Mouse (Mus musculus) spleen, postnatal 14 days (tissue): Measurements from ENCODE around the gene Adcyap1r1.

Experiments
- DNase-seq, 2 experiments: peaks; one replicate each; pipeline ENCODE4 v3.0.0; 2021 to 2022; ENCODE audit warnings: low spot score in 2 of 2

Adcyap1r1 gene

GRCm38 (mm10) chr6:55448976-55449678 lies 2.7 kb upstream of the Adcyap1r1 start:
- no peak for DNase-seq

GRCm38 (mm10) chr6:55452381-55452780 lies 603 bp downstream of the Adcyap1r1 start:
- no peak for DNase-seq

GRCm38 (mm10) chr6:55453548-55453947 lies 1.8 kb downstream of the Adcyap1r1 start:
- DNase-seq: no peak

GRCm38 (mm10) chr6:55455641-55456040 lies 3.9 kb downstream of the Adcyap1r1 start:
- DNase-seq: no peak

GRCm38 (mm10) chr6:55457727-55458126 lies 5.9 kb downstream of the Adcyap1r1 start:
- no peak for DNase-seq

GRCm38 (mm10) chr6:55458156-55458555 lies 6.4 kb downstream of the Adcyap1r1 start:
- DNase-seq: no peak

- no peak for DNase-seq
Observed at GRCm38 (mm10) chr6:55459545-55460397, 8.0 kb downstream of the Adcyap1r1 start.

GRCm38 (mm10) chr6:55461141-55461540 lies 9.4 kb downstream of the Adcyap1r1 start:
- no peak for DNase-seq

GRCm38 (mm10) chr6:55461678-55462077 lies 9.9 kb downstream of the Adcyap1r1 start:
- no peak for DNase-seq

- DNase-seq: no peak
Observed at GRCm38 (mm10) chr6:55462394-55462793, 10.6 kb downstream of the Adcyap1r1 start.

GRCm38 (mm10) chr6:55463966-55464365 lies 12.2 kb downstream of the Adcyap1r1 start:
- DNase-seq: no peak

- DNase-seq: no peak
Observed at GRCm38 (mm10) chr6:55465311-55465710, 13.5 kb downstream of the Adcyap1r1 start.

- DNase-seq: no peak
Observed at GRCm38 (mm10) chr6:55466301-55466761, 14.6 kb downstream of the Adcyap1r1 start.

GRCm38 (mm10) chr6:55470691-55471090 lies 18.9 kb downstream of the Adcyap1r1 start:
- DNase-seq: no peak

GRCm38 (mm10) chr6:55472381-55472780 lies 20.6 kb downstream of the Adcyap1r1 start:
- DNase-seq: no peak

GRCm38 (mm10) chr6:55480988-55481387 lies 29.2 kb downstream of the Adcyap1r1 start:
- DNase-seq: no peak

- no peak for DNase-seq
Observed at GRCm38 (mm10) chr6:55482471-55482870, 30.7 kb downstream of the Adcyap1r1 start.

- DNase-seq: no peak
Observed at GRCm38 (mm10) chr6:55483360-55483759, 31.6 kb downstream of the Adcyap1r1 start.

- DNase-seq: no peak
Observed at GRCm38 (mm10) chr6:55484224-55484623, 32.4 kb downstream of the Adcyap1r1 start.

- DNase-seq: no peak
Observed at GRCm38 (mm10) chr6:55485216-55485615, 33.4 kb downstream of the Adcyap1r1 start.

GRCm38 (mm10) chr6:55487726-55488125 lies 35.9 kb downstream of the Adcyap1r1 start:
- DNase-seq: no peak

GRCm38 (mm10) chr6:55496201-55496600 lies 44.4 kb downstream of the Adcyap1r1 start:
- DNase-seq: no peak

GRCm38 (mm10) chr6:55498753-55499152 lies 47.0 kb downstream of the Adcyap1r1 start:
- DNase-seq: no peak
